Mouse (Mus musculus): ENCODE data around the gene Gm10490. TPM values are rescaled to one million over a fixed set of nuclear protein-coding genes. Genes with fewer than 3 reads are reported as not detected.
A peak's percentile ranks its signal among the peaks of the same experiment; 100 is the strongest.

Gm10490 gene
- polyA plus RNA-seq, 1 experiment = not detected

DNA sequence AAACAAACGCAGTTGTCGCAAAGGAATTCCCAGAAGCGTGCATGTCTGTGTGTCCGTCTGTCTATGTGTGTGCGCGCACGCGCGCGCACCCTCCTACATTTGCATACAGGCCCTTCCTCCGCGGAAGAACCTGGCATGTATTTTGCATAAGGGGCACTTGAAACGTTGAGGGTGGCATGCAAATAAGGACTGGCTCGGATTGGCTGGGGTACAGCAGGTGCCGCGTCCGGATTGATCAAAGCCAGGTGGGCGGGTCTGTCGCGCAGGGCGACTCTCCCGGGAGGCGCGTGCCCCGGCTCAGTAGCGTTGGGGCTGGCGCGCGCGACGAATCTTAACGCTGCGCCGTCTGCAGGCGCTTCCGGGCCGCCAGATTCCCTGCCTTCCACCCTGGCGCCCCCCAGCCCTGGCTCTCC lies 31.3 kb upstream of the Gm10490 start, which contains the start of gene Pim2:
Pim2 (plus strand) TSS at position 256 of the 413 bp plus-strand sequence.
- TF ChIP-seq CTCF (conservative IDR thresholded peaks at IDR 0.05; ENCODE audit: insufficient read depth, insufficient read length, low read depth, low read length) (no peak), POLR2A (IDR thresholded peaks at IDR 0.05; ENCODE audit: low read depth, low read length) (no peak)
- Histone ChIP-seq H3K27ac (ENCODE audit: insufficient read depth, low read depth, low read length) (peak within 1 kb of the TSS; percentile 16; the same call in 1 of the 2 replicates), H3K27me3 (replicated peaks; ENCODE audit: control insufficient read depth, insufficient read depth, low read length) (no peaks in the 10 kb centered on the region), H3K4me3 (ENCODE audit: insufficient read depth, low read depth, low read length) (peak within 1 kb of the TSS; percentile 73), H3K4me1 (ENCODE audit: control insufficient read depth, insufficient read depth, low read length) (no peaks in the 10 kb centered on the region), H3K36me3 (ENCODE audit: control insufficient read depth, insufficient read depth, low read length) (no peaks in the 10 kb centered on the region)
- 4% methylated on average over 28 of the region's 38 CpGs for WGBS
- peak; percentile 93 for DNase-seq

DNA sequence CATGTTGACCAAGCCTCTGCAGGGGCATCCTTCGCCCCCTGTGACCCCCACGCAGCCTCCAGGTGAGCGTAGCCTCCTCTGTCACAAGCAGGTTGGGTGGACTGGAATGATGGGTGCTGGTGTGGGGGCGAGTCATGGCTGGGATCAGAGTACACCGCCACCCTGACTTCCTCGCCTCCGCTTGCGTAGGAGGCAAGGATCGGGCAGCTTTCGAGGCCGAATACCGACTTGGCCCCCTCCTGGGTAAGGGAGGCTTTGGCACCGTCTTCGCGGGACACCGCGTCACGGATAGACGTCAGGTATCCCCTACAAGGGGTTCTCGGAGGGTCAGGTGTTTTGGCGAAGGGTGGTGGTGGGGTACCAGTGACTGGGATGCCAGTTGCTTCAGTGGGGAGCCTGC lies 30.8 kb upstream of the Gm10490 start:
- under 1% methylated on average over 21 of the region's 21 CpGs for WGBS
- H3K4me1 ChIP-seq (ENCODE audit: control insufficient read depth, insufficient read depth, low read length) = no peaks in the 10 kb centered on the region
- H3K4me3 ChIP-seq (ENCODE audit: insufficient read depth, low read depth, low read length) = peak overlapping the region; percentile 73
- H3K36me3 ChIP-seq (ENCODE audit: control insufficient read depth, insufficient read depth, low read length) = no peaks in the 10 kb centered on the region
- DNase-seq = no peak
- no peaks in the 10 kb centered on the region for H3K27me3 ChIP-seq (replicated peaks; ENCODE audit: control insufficient read depth, insufficient read depth, low read length)
- no peak for TF ChIP-seq POLR2A (IDR thresholded peaks at IDR 0.05; ENCODE audit: low read depth, low read length)
- no peak for TF ChIP-seq CTCF (conservative IDR thresholded peaks at IDR 0.05; ENCODE audit: insufficient read depth, insufficient read length, low read depth, low read length)
- no peak overlapping the region for H3K27ac ChIP-seq (ENCODE audit: insufficient read depth, low read depth, low read length)

DNA sequence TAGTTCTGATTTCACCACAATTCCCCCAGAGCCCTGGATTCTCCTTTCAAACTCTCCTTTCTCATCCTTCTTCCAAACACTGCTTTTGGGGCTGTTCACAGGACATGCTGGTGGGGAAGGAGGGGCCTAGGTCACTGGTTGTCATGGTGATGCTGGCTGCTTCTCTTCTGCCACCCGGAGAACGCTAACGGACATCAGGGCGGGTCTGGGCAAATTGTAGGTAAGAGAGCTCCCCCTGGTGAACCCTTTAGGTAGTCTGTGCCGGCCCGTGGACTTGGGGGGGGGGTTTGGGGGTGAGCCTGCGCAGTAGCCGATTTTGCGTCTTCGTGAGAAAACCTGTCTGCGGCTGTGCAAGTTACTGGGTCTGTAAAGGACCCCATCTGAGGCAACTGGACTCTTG lies 29.5 kb upstream of the Gm10490 start:
- no peaks in the 10 kb centered on the region for H3K4me1 ChIP-seq (ENCODE audit: control insufficient read depth, insufficient read depth, low read length)
- no peaks in the 10 kb centered on the region for H3K36me3 ChIP-seq (ENCODE audit: control insufficient read depth, insufficient read depth, low read length)
- DNase-seq = peak; percentile 77
- TF ChIP-seq CTCF (conservative IDR thresholded peaks at IDR 0.05; ENCODE audit: insufficient read depth, insufficient read length, low read depth, low read length) (peak; percentile 51), POLR2A (IDR thresholded peaks at IDR 0.05; ENCODE audit: low read depth, low read length) (no peak)
- no peaks in the 10 kb centered on the region for H3K27me3 ChIP-seq (replicated peaks; ENCODE audit: control insufficient read depth, insufficient read depth, low read length)
- H3K4me3 ChIP-seq (ENCODE audit: insufficient read depth, low read depth, low read length) = no peak overlapping the region
- 3% methylated on average over 11 of the region's 11 CpGs for WGBS
- no peak overlapping the region for H3K27ac ChIP-seq (ENCODE audit: insufficient read depth, low read depth, low read length)

GRCm38 (mm10) chrX:7883841-7884567 lies 25.3 kb upstream of the Gm10490 start, which contains the start of gene Slc35a2:
Gene Slc35a2 (plus strand): TSS chrX:7884028.
- peak within 1 kb of the TSS; percentile 100 for H3K4me3 ChIP-seq (ENCODE audit: insufficient read depth, low read depth, low read length)
- H3K27ac ChIP-seq (ENCODE audit: insufficient read depth, low read depth, low read length) = peak within 1 kb of the TSS; percentile 93
- DNase-seq = peak; percentile 96
- H3K4me1 ChIP-seq (ENCODE audit: control insufficient read depth, insufficient read depth, low read length) = no peaks in the 10 kb centered on the region
- under 1% methylated on average over 49 of the region's 49 CpGs for WGBS
- no peaks in the 10 kb centered on the region for H3K36me3 ChIP-seq (ENCODE audit: control insufficient read depth, insufficient read depth, low read length)
- H3K27me3 ChIP-seq (replicated peaks; ENCODE audit: control insufficient read depth, insufficient read depth, low read length) = no peaks in the 10 kb centered on the region
- TF ChIP-seq CTCF (conservative IDR thresholded peaks at IDR 0.05; ENCODE audit: insufficient read depth, insufficient read length, low read depth, low read length) = 0 out of 2 replicates have a peak, but pooled peaks have one; percentile 7
- TF ChIP-seq POLR2A (IDR thresholded peaks at IDR 0.05; ENCODE audit: low read depth, low read length) = peak; percentile 36

DNA sequence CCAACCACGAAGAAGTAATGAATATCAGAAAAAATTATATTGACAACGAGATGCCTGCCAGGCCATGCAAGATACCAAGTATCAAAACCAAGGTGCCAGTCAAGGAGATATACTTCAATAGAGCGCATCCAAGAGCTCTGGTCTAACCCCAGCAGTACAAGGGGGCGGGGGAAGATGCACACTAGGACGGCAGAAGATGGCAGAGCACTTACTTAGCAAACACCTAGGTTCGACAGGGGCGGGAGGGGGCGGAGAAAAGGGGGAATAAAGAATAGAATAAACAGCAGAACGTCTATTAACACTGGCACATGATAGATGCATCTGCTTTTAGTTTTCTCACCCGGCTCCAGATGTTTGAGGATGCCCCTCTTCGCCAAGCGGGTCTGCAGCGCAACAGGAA lies 11.1 kb upstream of the Gm10490 start:
- H3K4me1 ChIP-seq (ENCODE audit: control insufficient read depth, insufficient read depth, low read length) = no peaks in the 10 kb centered on the region; the same call in 1 of the 2 replicates
- peak overlapping the region; percentile 93; the same call in 1 of the 2 replicates for H3K27ac ChIP-seq (ENCODE audit: insufficient read depth, low read depth, low read length)
- TF ChIP-seq POLR2A (IDR thresholded peaks at IDR 0.05; ENCODE audit: low read depth, low read length) = no peak
- no peak for TF ChIP-seq CTCF (conservative IDR thresholded peaks at IDR 0.05; ENCODE audit: insufficient read depth, insufficient read length, low read depth, low read length)
- WGBS = 18% methylated on average over 10 of the region's 13 CpGs
- no peak for DNase-seq
- H3K4me3 ChIP-seq (ENCODE audit: insufficient read depth, low read depth, low read length) = peak overlapping the region; percentile 76
- no peaks in the 10 kb centered on the region for H3K27me3 ChIP-seq (replicated peaks; ENCODE audit: control insufficient read depth, insufficient read depth, low read length)
- no peaks in the 10 kb centered on the region for H3K36me3 ChIP-seq (ENCODE audit: control insufficient read depth, insufficient read depth, low read length)

DNA sequence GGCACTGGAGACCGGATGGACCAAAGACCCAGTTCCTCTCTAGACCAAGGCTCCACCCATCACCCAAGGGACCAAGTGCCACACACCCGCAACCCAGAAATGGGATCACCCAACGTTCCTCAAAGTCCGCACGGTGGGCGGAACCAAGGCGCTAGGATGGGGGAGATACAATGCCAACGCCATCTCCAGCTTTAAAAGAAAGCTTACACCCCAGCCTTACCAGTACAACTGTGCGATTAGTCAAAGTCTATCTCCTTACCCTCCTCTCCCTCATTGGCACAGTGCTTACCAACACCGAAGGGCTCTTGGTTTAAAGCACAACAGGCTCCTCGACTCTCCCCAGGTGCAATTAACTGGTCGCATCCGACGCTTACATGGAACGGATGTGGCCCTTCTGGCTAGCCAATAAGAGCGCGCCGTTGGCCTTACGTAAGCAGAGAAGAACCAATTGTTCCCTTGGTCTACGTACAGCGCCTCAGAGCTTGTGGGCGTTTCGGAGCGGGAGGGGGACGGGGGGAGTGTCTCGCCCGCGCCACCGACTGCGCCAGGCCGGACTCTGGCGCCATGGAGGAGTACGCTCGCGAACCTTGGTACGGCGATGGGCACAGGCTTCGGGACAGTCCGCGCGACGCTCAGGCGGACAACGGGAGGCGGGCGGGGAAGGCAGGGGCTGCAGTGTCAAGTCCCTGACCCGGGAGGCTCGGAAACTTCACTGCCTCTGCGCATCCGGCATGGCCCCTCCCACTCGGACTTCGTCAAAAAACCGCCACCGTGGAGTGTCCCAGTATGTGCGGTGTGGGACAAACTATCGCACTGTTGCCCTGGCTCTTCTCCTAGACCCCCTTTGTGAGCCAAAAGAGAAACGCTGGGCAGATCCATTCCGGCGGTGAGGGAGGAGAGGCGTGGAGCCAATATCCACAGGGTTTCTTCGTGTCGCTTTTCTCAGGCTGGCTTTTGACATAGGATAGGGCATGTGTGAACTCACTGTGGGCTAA lies 10.2 kb upstream of the Gm10490 start, which contains the start of the genes Pqbp1 and Timm17b:
Pqbp1 (minus strand) TSS at position 390 of the 995 bp plus-strand sequence.
Timm17b (plus strand) TSS at position 478 of the 995 bp plus-strand sequence.
- Histone ChIP-seq H3K4me1 (ENCODE audit: control insufficient read depth, insufficient read depth, low read length) (no peaks in the 10 kb centered on the region; the same call in 1 of the 2 replicates), H3K27me3 (replicated peaks; ENCODE audit: control insufficient read depth, insufficient read depth, low read length) (no peaks in the 10 kb centered on the region), H3K27ac (ENCODE audit: insufficient read depth, low read depth, low read length) (peak within 1 kb of the TSS; percentile 94), H3K36me3 (ENCODE audit: control insufficient read depth, insufficient read depth, low read length) (no peaks in the 10 kb centered on the region), H3K4me3 (ENCODE audit: insufficient read depth, low read depth, low read length) (peak within 1 kb of the TSS; percentile 93)
- under 1% methylated on average over 62 of the region's 62 CpGs for WGBS
- TF ChIP-seq POLR2A (IDR thresholded peaks at IDR 0.05; ENCODE audit: low read depth, low read length) = no peak
- TF ChIP-seq CTCF (conservative IDR thresholded peaks at IDR 0.05; ENCODE audit: insufficient read depth, insufficient read length, low read depth, low read length) = no peak
- DNase-seq = peak; percentile 95
